Mouse (Mus musculus): ENCODE measurements around the gene Kctd15. TPM values are rescaled to one million over a fixed set of nuclear protein-coding genes. Genes with fewer than 3 reads are reported as not detected.

Kctd15 gene
- total RNA-seq, 4 experiments from 2014 or later: 10.5 to 12.8 (median 11.6) TPM

DNA sequence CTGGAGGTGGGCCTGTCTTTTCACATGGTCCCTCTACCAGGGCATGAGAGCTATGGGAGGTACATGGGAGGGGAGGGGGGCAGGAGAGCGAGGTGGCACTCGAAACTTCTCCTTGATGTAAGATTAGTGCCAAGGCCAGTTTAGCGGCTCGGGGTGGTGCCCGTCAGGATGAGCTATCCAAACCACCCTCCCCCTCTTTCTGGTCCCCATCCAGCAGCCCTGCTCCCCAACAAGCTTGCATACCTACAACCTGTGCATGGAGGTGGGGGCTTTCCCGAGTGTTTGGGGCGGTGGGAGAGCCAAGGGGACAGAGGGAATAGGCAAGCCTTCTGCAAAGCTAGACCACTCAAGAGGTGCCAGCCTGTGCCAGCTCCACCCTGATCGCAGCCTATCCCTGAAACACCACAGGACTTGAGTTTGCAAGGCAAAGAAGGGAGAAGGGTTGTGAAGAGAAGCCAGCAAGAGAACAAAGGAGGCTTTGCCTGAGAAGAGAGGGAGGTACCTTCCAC lies 26.8 kb downstream of the Kctd15 start:
- no peak for DNase-seq (ENCODE audit: low spot score in 2 of 2)

DNA sequence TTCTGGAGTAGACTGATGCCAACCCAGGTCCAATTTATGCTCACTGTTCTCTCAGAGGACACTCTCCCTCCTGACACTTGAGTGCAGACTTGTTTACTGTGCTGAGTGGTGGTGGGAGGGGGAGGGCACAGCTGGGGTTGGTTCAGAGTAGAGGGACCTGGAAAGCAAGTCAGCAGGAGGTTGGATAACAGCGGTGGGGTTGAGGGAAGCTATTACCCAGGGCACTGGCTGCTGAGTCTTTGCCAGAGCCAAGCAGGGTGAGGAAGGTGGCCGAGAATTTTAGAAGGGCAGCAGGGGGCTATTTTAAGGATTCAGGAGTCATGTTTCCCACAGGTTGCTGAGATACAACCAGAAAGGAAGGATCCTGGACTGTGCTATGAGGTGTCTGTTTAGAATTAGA lies 36.1 kb downstream of the Kctd15 start:
- no peak for DNase-seq (ENCODE audit: low spot score in 2 of 2)

DNA sequence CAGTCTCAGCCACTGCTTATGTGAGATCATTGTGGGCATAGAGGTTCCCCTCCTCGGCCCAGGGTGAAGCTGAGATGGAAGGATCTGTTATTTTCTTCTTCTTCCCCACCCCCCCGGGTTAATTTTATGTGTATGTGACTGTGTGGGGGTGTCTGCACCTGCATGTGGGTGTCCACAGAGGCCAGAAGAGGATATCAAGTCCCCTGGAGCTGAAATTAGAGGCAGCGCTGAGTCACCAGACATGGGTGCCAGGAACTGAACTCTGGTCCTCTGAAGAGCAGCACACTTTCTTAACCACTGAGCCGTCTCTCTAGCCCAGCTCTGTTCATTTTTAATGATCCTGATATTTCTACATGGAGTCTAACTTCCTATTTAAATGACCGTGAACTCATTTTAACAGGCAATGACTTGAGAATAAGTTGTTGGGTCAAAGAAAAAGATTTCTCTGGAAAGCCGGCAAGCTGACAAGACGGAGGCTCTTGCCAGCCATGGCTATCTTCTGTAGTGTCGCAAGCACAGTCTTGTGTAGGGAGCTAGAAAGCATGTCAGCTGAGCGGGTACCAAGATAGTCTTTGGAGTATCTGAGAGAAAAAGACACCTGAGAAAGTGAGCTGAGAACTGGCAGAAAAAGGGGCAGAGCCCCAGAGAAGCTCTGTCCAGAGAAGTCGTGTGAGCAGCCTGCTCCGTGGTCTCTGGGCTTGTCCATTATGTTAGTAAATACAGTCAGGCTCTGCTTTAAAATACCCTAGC lies 38.2 kb downstream of the Kctd15 start:
- DNase-seq (ENCODE audit: low spot score in 2 of 2): no peak

DNA sequence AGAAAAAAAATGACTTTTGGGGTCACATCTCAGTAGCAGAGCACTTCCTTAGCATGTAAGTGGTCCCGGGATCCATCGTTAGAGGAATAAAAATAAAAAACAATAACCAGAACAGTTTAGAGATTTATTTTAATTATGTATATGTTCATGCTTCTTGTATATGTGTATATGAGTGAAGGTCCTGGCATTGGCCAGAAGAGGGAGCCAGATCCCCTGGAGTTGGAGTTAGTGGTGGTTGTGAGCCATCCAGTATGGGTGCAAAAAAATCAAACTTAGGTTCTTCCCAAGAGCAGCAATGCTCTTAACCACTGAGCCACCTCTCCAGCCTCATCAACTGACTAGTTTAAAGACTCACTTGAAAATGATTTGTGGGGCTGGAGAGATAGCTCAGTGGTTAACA lies 40.3 kb downstream of the Kctd15 start:
- DNase-seq (ENCODE audit: low spot score in 2 of 2): no peak

DNA sequence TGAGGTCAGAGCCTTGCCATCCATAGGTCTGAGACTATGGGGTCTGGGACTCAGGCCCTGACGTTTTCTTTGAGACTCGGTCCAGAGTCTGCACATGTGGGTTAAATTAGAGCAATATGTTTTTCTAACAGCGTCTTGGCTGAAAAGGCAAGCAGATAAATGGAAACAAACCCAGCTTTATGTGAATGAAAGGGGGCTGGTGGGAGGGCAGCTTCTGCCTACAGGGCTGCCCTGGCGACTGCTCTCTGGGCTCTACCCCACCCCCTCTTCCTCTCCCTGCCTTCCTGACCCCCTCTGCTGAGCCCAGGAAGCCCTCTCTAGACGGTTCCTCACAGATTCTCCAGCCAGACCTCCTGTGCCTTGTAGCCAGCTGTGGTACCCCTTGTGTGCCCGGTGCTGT lies 46.1 kb downstream of the Kctd15 start:
- no peak for DNase-seq (ENCODE audit: low spot score in 2 of 2)

DNA sequence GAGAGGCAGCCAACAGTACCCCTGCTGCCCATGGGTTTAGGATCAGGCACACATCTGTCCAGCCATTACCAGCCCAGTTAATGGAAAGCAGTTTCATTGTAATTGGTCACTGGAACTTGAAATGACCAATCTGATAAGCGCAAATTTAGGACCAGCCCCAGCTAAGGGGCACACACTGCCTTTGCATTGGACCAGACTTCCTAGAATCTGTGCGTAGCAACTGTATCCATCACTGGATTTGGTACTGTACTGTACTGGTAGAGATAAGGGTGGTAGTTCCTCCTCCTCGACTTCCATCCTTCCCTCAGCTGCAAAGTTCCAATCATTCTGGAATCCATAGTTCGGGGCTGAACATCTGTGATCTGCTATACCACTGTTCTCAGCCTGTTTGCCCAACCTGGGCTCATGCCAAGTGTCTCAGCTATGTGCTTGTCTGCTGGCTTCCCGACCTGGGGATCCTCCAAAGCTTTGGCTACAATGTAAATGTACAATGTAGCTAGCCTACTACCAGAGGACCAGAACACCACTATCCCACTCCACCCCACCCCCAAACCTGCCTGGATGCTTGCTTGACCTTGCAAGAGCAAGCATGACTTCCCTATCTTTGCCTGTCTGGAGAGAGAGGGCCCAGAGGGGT lies 49.1 kb downstream of the Kctd15 start:
- DNase-seq (ENCODE audit: low spot score in 2 of 2): no peak

DNA sequence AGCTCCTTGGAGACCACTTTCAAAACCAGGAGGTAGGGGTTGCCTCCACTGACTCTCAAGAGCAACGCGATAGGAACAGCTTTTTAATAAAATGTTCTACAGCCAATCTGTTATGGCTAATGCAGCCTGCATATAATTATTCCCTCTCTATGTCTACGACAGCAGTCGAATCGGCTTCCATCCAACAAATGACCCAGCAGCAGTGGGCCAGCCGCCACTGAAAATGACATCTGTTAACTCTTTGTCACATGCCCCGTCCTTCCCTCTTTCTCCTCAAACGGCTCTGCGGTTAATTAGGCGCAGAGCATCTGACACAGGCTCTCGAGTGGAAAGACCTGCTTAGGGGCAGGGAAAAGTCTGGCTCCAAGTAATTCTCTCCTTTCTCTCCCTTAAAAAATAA lies 49.8 kb downstream of the Kctd15 start:
- no peak for DNase-seq (ENCODE audit: low spot score in 2 of 2)

DNA sequence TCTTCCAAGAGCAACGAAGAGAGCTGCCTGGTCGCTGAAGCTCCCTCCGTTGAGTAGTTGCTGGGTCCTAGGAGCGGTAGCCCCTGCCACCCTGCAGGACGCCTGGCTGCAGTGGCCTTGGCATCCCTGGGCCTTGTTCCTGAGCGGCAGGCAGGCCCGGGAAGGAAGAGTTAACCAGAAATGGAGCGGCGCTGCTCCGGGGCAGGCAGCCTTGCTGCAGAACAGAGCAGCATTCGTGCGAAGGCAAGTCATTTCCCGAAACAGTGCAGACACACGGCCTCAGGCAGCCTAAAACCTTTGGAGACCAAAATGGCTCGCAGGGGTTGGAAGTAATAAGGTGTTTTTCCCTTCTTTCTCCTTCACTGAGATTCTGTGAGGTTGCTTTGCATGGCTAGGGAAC lies 50.5 kb downstream of the Kctd15 start:
- no peak for DNase-seq (ENCODE audit: low spot score in 2 of 2)

DNA sequence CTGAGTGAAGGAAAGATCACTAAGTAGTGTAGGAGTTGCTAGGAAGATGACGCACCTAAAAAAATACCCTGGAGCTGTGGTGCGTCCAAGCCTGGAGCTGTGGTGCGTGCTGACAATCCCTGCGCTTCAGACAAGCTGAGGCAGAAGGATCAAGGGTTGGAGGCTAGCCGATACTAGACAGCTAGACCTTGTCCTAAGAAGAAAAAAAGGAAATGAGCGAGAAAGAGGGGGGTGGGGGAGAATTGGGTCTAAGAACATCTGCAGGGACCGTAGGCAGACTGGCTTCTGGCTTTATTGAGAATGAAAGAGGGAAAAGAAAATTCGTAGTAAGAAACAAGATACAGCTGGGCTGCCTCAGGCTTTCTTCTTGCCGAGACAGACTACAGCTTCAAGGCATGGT lies 58.0 kb downstream of the Kctd15 start:
- DNase-seq (ENCODE audit: low spot score in 2 of 2): no peak

DNA sequence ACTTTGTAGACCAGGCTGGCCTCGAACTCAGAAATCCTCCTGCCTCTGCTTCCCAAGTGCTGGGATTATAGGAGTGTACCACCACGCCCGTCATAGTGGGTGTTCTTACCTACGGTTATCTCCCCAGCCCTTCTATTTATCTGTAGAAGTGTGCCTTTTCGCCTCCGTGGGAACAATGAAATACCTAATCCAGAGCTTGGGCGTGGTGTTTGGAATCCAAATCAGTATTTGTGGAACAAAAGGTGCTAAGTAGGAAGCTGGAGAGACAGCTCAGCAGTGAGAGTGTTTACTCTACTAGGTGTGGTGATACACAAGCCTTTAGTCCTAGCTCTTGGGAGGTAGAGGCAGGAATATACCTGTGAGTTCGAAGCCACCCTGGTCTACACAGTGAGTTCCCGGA lies 58.5 kb downstream of the Kctd15 start:
- DNase-seq (ENCODE audit: low spot score in 2 of 2): no peak

DNA sequence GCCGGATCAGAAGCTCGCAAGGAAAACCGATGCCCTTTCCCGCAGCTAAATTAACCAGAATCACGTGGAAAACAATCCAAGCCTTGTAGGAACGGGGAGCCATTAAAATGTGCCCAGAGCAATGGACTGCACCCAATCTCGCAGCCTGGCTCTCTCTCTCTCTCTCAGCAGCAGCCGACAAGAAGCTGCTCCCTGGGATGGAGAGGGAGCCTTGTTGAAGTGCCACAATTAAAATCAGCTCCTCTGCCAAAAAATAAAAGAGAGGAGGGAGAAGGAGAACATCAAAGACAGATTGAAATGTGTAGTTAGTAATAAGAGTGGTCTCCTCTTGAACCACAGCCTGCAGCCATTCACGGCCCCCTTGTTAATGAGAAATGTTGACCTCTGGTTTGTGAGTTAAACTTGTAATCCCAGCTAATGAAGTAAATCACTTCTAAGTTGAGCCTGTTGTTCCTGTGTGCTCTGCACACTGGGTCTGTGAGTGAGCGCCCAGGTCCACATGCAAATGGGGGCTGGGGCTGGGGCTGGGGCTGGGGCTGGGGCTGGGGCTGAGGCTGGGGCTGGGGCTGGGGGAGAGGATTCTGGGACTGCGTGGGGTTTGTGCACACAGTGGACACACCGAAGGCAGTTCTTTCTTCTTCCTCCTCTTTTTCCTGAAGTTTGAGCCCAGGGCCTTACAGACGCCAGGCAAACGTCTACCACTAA lies 59.8 kb downstream of the Kctd15 start:
- no peak for DNase-seq (ENCODE audit: low spot score in 2 of 2)

DNA sequence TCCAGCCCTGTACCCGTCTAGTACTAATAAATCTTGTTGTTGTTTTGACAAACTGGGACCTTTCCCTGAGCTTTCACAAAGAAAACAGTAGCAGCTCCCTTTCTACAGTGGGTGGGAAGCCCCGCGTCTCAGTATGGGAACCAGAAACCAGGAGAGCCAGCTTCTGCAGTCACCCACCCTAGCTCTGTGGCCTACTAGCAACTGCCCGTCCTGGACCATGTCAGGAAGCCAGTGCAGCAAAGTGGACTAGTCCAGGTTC lies 61.3 kb downstream of the Kctd15 start:
- DNase-seq (ENCODE audit: low spot score in 2 of 2): no peak

DNA sequence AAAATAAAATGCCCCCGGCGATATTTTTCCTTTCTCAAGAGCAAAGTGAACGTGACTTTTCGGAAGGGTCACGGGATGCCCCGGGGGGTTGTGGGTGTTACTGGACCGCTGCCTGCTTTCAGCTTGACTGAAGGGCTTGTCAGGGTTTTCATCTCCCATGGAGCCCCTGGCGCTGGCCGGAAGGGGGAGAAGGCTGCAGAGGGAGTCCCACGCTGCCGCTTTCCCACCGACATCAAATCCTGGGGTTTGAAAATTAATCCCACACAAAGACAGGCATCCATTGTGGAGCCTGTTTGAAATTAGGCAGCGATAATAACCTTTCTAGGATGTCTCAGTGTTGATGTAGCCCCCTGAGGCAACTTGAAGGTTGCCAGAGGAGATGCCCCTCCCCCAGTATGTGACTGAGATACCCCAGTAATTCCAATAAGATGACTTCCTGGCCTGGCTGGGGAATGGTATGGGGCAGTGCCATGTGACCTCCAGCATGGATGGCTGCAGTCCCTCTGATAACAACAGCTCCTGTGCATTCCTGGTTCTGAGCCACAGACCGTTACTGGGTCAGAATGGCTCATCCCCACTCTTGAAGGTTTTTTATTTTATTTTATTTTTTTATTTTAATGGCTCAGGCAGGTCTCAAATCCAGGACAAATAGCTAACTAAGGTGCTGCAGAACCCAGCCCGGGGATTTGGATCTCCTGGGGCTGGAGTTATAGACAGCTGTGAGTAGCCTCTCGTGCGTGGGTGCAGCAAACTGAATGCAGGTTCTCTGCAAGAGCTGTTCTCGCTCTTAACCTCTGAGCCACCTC lies 61.8 kb downstream of the Kctd15 start:
- peak in 1 of 2 experiments; percentile 15 for DNase-seq (ENCODE audit: low spot score in 2 of 2)

DNA sequence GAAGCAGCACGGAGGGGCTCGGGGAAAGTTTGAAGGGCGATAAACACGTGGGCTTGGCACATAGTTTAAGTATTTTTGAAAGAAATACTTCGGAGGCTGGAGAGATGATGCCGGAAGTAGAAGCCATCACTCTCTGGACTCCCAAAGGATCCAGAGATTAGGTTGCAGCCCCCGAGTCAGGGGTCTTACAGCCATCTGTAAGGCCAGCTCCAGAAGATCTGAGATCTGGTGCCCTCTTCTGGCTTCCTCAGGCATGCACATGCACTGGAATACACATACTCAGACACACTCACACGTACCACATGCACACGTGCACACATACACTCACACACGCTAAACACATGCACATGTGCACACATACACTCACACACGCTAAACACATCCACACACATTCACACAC lies 65.8 kb downstream of the Kctd15 start:
- DNase-seq (ENCODE audit: low spot score in 2 of 2): no peak

Other genes starting within 250 kb of the Kctd15 start
- 10 to 100 TPM; 14.6 to 19.4 (median 17.7) TPM for gene Chst8, start 156.0 kb upstream of the Kctd15 start, total RNA-seq (2022)

Data from left cerebral cortex, adult 8-10 months (tissue).